Mouse (Mus musculus) MEL (cell line): Measurements from ENCODE around the gene Klk6. TPM values are rescaled to one million over a fixed set of nuclear protein-coding genes. Genes with fewer than 3 reads are reported as not detected.

Experiments used
- DNase-seq: peaks from one replicate; pipeline ENCODE4 v3.0.0; 2011; ENCODE audit warnings: low read depth, low spot score
- H3K27ac ChIP-seq: 2 replicates; pipeline ENCODE4 v1.5.1; 2012; ENCODE audit warnings: low read depth, mild to moderate bottlenecking, control low read depth, low read length, moderate library complexity; ENCODE audit not compliant: control insufficient read depth
- H3K27me3 ChIP-seq, 2 experiments: fragments of 150-350 bp in 1 of 2; sonication (generic) in 1 of 2; 2 replicates each; pipeline ENCODE4 v1.6.1; 2012; ENCODE audit warnings: low read length in 2 of 2, mild to moderate bottlenecking in 2 of 2, improper control_type of control experiment in 1 of 2, moderate library complexity in 1 of 2; ENCODE audit not compliant: insufficient read depth in 2 of 2, control insufficient read depth in 1 of 2
- H3K36me3 ChIP-seq, 2 experiments: 2 replicates each; pipeline ENCODE4 v1.6.1; 2012 to 2014; ENCODE audit warnings: low read length in 2 of 2, improper control_type of control experiment in 1 of 2, inconsistent platforms in 1 of 2, mild to moderate bottlenecking in 1 of 2; ENCODE audit not compliant: insufficient read depth in 2 of 2, control insufficient read depth in 1 of 2
- H3K4me1 ChIP-seq, 2 experiments: fragments of 150-350 bp in 1 of 2; sonication (generic) in 1 of 2; 2 replicates each; pipeline ENCODE4 v1.6.1; 2012; ENCODE audit warnings: low read length in 2 of 2, improper control_type of control experiment in 1 of 2, mild to moderate bottlenecking in 1 of 2; ENCODE audit not compliant: insufficient read depth in 2 of 2, control insufficient read depth in 1 of 2
- H3K4me3 ChIP-seq, 2 experiments: fragments of 150-350 bp in 1 of 2; sonication (generic) in 1 of 2; 2 replicates each; pipeline ENCODE4 v1.5.1; 2012; ENCODE audit warnings: low read depth in 2 of 2, low read length in 2 of 2, mild to moderate bottlenecking in 2 of 2, moderate library complexity in 2 of 2, control low read depth in 1 of 2, improper control_type of control experiment in 1 of 2; ENCODE audit not compliant: control insufficient read depth in 1 of 2, insufficient read depth in 1 of 2
- H3K79me2 ChIP-seq: 2 replicates; pipeline ENCODE4 v1.6.1; 2012; ENCODE audit warnings: mild to moderate bottlenecking, low read length, moderate library complexity; ENCODE audit not compliant: control insufficient read depth, poor library complexity, insufficient read depth
- H3K9ac ChIP-seq: 2 replicates; pipeline ENCODE4 v1.6.1; 2012; ENCODE audit warnings: low read depth, mild to moderate bottlenecking, control low read depth, low read length, moderate library complexity; ENCODE audit not compliant: control insufficient read depth, poor library complexity, severe bottlenecking
- H3K9me3 ChIP-seq: fragments of 150-350 bp; sonication (generic); replicated peaks from 2 replicates; pipeline ENCODE4 v1.6.1; 2012; ENCODE audit warnings: mild to moderate bottlenecking, low read length, improper control_type of control experiment, moderate library complexity; ENCODE audit not compliant: insufficient read depth
- BHLHE40 ChIP-seq: IDR thresholded peaks from 2 replicates; pipeline ENCODE4 v1.6.1; 2012; ENCODE audit warnings: low read depth, mild to moderate bottlenecking, inconsistent platforms, low read length, improper control_type of control experiment, borderline replicate concordance
- CTCF ChIP-seq, 3 experiments: IDR thresholded peaks in 2 of 3; conservative IDR thresholded peaks in 1 of 3; 2 replicates each; pipeline ENCODE4 v1.5.1; 2011 to 2012; ENCODE audit warnings: low read length in 3 of 3, low read depth in 2 of 3, mild to moderate bottlenecking in 2 of 3, improper control_type of control experiment in 1 of 3, inconsistent platforms in 1 of 3, mixed read lengths in 1 of 3, moderate library complexity in 1 of 3; ENCODE audit not compliant: control insufficient read depth in 1 of 3, insufficient read depth in 1 of 3, poor library complexity in 1 of 3, severe bottlenecking in 1 of 3
- E2F4 ChIP-seq: IDR thresholded peaks from 2 replicates; pipeline ENCODE4 v1.6.1; 2011; ENCODE audit warnings: low read depth, low read length, improper control_type of control experiment, borderline replicate concordance
- EP300 ChIP-seq, 2 experiments: IDR thresholded peaks; 2 replicates each; pipeline ENCODE4 v1.6.1; 2011; ENCODE audit warnings: improper control_type of control experiment in 2 of 2, low read length in 2 of 2, low read depth in 1 of 2, mild to moderate bottlenecking in 1 of 2
- ETS1 ChIP-seq: IDR thresholded peaks from 2 replicates; pipeline ENCODE4 v1.6.1; 2012; ENCODE audit warnings: low read depth, mild to moderate bottlenecking, inconsistent platforms, low read length, improper control_type of control experiment, moderate library complexity
- GABPA ChIP-seq: IDR thresholded peaks from 2 replicates; pipeline ENCODE4 v1.6.1; 2012; ENCODE audit warnings: low read depth, mild to moderate bottlenecking, inconsistent platforms, low read length, improper control_type of control experiment, moderate library complexity
- HCFC1 ChIP-seq: IDR thresholded peaks from 2 replicates; pipeline ENCODE4 v1.6.1; 2012; ENCODE audit warnings: low read depth, mild to moderate bottlenecking, inconsistent platforms, low read length, improper control_type of control experiment, moderate library complexity
- MAX ChIP-seq: IDR thresholded peaks from 2 replicates; pipeline ENCODE4 v1.6.1; 2011; ENCODE audit warnings: low read length, improper control_type of control experiment
- MAZ ChIP-seq: IDR thresholded peaks from 2 replicates; pipeline ENCODE4 v1.6.1; 2012; ENCODE audit warnings: low read depth, mild to moderate bottlenecking, inconsistent platforms, low read length, improper control_type of control experiment
- MXI1 ChIP-seq: IDR thresholded peaks from 2 replicates; pipeline ENCODE4 v1.6.1; 2011; ENCODE audit warnings: mild to moderate bottlenecking, low read depth, low read length, improper control_type of control experiment
- MYB ChIP-seq: IDR thresholded peaks from 2 replicates; pipeline ENCODE4 v1.6.1; 2011; ENCODE audit warnings: mild to moderate bottlenecking, low read depth, low read length, improper control_type of control experiment
- MYC ChIP-seq: IDR thresholded peaks from 2 replicates; pipeline ENCODE4 v1.6.1; 2011; ENCODE audit warnings: low read depth, mild to moderate bottlenecking, low read length, improper control_type of control experiment, moderate library complexity
- NELFE ChIP-seq: IDR thresholded peaks from 2 replicates; pipeline ENCODE4 v1.6.1; 2011; ENCODE audit warnings: low read depth, low read length, improper control_type of control experiment
- POLR2A ChIP-seq, 2 experiments: IDR thresholded peaks; 2 replicates each; pipeline ENCODE4 v1.6.1; 2011 to 2012; ENCODE audit warnings: low read length in 2 of 2, mild to moderate bottlenecking in 2 of 2, control low read depth in 1 of 2, improper control_type of control experiment in 1 of 2, low read depth in 1 of 2, moderate library complexity in 1 of 2; ENCODE audit not compliant: control insufficient read depth in 1 of 2, insufficient read depth in 1 of 2, poor library complexity in 1 of 2
- POLR2AphosphoS2 ChIP-seq: IDR thresholded peaks from 2 replicates; pipeline ENCODE4 v1.6.1; 2011; ENCODE audit warnings: low read length, improper control_type of control experiment
- POLR2AphosphoS5 ChIP-seq: IDR thresholded peaks from 2 replicates; pipeline ENCODE4 v1.6.1; 2012; ENCODE audit warnings: low read depth, borderline replicate concordance, mild to moderate bottlenecking, inconsistent platforms, low read length, moderate library complexity, mixed read lengths
- RAD21 ChIP-seq: IDR thresholded peaks from 2 replicates; pipeline ENCODE4 v1.6.1; 2011; ENCODE audit warnings: mild to moderate bottlenecking, low read depth, low read length, improper control_type of control experiment
- RCOR1 ChIP-seq: IDR thresholded peaks from 2 replicates; pipeline ENCODE4 v1.6.1; 2012; ENCODE audit warnings: low read depth, mild to moderate bottlenecking, inconsistent platforms, low read length, improper control_type of control experiment
- SIN3A ChIP-seq: IDR thresholded peaks from 2 replicates; pipeline ENCODE4 v1.6.1; 2012; ENCODE audit warnings: low read length, improper control_type of control experiment, inconsistent platforms
- TAL1 ChIP-seq: IDR thresholded peaks from 2 replicates; pipeline ENCODE4 v1.6.1; 2012; ENCODE audit warnings: mild to moderate bottlenecking, inconsistent platforms, low read length, moderate library complexity, mixed read lengths
- TBP ChIP-seq: IDR thresholded peaks from 2 replicates; pipeline ENCODE4 v1.8.0; 2011; ENCODE audit warnings: low read depth, low read length, improper control_type of control experiment
- UBTF ChIP-seq: IDR thresholded peaks from 2 replicates; pipeline ENCODE4 v1.6.1; 2012; ENCODE audit warnings: low read depth, mild to moderate bottlenecking, inconsistent platforms, low read length, improper control_type of control experiment, moderate library complexity, borderline replicate concordance; ENCODE audit not compliant: insufficient read depth
- USF1 ChIP-seq: IDR thresholded peaks from 2 replicates; pipeline ENCODE4 v1.6.1; 2014; ENCODE audit warnings: low read depth, mild to moderate bottlenecking, inconsistent platforms, low read length, improper control_type of control experiment, moderate library complexity
- USF2 ChIP-seq, 2 experiments: IDR thresholded peaks; 2 replicates each; pipeline ENCODE4 v1.6.1; 2011 to 2012; ENCODE audit warnings: improper control_type of control experiment in 2 of 2, low read length in 2 of 2, borderline replicate concordance in 1 of 2, inconsistent platforms in 1 of 2, low read depth in 1 of 2, mild to moderate bottlenecking in 1 of 2; ENCODE audit not compliant: insufficient read depth in 1 of 2
- ZC3H11A ChIP-seq: IDR thresholded peaks from 2 replicates; pipeline ENCODE4 v1.6.1; 2012; ENCODE audit warnings: low read depth, mild to moderate bottlenecking, inconsistent platforms, low read length, improper control_type of control experiment
- ZMIZ1 ChIP-seq: IDR thresholded peaks from 2 replicates; pipeline ENCODE4 v1.6.1; 2012; ENCODE audit warnings: low read depth, mild to moderate bottlenecking, inconsistent platforms, low read length, improper control_type of control experiment, moderate library complexity
- ZNF384 ChIP-seq: IDR thresholded peaks from 2 replicates; pipeline ENCODE4 v1.6.1; 2012; ENCODE audit warnings: low read depth, mild to moderate bottlenecking, inconsistent platforms, low read length, improper control_type of control experiment
- polyA plus RNA-seq, 2 experiments: library from polyadenylated mRNA; stranded (reverse) in 1 of 2; unstranded in 1 of 2; fragments of >175 nt in 1 of 2; fragments of >200 nt in 1 of 2; gene quantifications; 2 replicates each; pipeline versions ENCODE4 v1.2.1 to v1.2.4; 2012; ENCODE audit warnings: low replicate concordance in 2 of 2, low read depth in 1 of 2; ENCODE audit not compliant: insufficient read length in 2 of 2, insufficient read depth in 1 of 2, missing spikeins in 1 of 2
- total RNA-seq: library from RNA; depleted of rRNA; stranded (reverse); fragments of 300-350 nt; gene quantifications from 2 replicates; pipeline ENCODE4 v1.2.3, GENCODE M21; 2012

Klk6 gene
- total and polyA plus RNA-seq, 3 experiments: not detected

- H3K9me3 ChIP-seq: no peaks in the 10 kb centered on the region
- no peak overlapping the region for H3K27ac ChIP-seq
- H3K9ac ChIP-seq: no peak overlapping the region
- DNase-seq: no peak
- H3K36me3 ChIP-seq: no peaks in the 10 kb centered on the region
- no peaks in the 10 kb centered on the region for H3K79me2 ChIP-seq
- H3K27me3 ChIP-seq: no peaks in the 10 kb centered on the region
- no peak overlapping the region for H3K4me3 ChIP-seq
- TF ChIP-seq USF1 (no peak), MYC (no peak), E2F4 (no peak), RCOR1 (no peak), ZC3H11A (no peak), POLR2AphosphoS5 (no peak), MAX (no peak), TAL1 (no peak), USF2 (IDR thresholded peaks at IDR 0.05; ENCODE audit: borderline replicate concordance in 1 of 2, insufficient read depth in 1 of 2, low read depth in 1 of 2, low read length in 2 of 2) (no peak), SIN3A (no peak), EP300 (IDR thresholded peaks at IDR 0.05; ENCODE audit: low read depth in 1 of 2, low read length in 2 of 2) (no peak), RAD21 (no peak)
- H3K4me1 ChIP-seq: no peaks in the 10 kb centered on the region
These were observed 52.1 kb downstream of the Klk6 start for GRCm38 (mm10) chr7:43876444-43876843.

- DNase-seq: peak; percentile 2
- Histone ChIP-seq H3K9ac (no peak overlapping the region), H3K36me3 (no peaks in the 10 kb centered on the region), H3K4me3 (no peak overlapping the region), H3K27me3 (no peaks in the 10 kb centered on the region), H3K27ac (no peak overlapping the region), H3K4me1 (no peaks in the 10 kb centered on the region), H3K9me3 (no peaks in the 10 kb centered on the region), H3K79me2 (no peaks in the 10 kb centered on the region)
- TF ChIP-seq CTCF (IDR thresholded peaks at IDR 0.05 in 2 of 3, conservative IDR thresholded peaks at IDR 0.05 in 1 of 3; ENCODE audit: control insufficient read depth in 1 of 3, insufficient read depth in 1 of 3, low read depth in 2 of 3, low read length in 3 of 3, poor library complexity in 1 of 3, severe bottlenecking in 1 of 3): no peak
- TF ChIP-seq TAL1: no peak
- no peak for TF ChIP-seq SIN3A
- no peak for TF ChIP-seq POLR2A (IDR thresholded peaks at IDR 0.05; ENCODE audit: control insufficient read depth in 1 of 2, insufficient read depth in 1 of 2, low read depth in 1 of 2, low read length in 2 of 2, poor library complexity in 1 of 2)
- no peak for TF ChIP-seq HCFC1
- TF ChIP-seq MYB: no peak
These were observed 54.0 kb downstream of the Klk6 start for GRCm38 (mm10) chr7:43878281-43878680.

- Histone ChIP-seq H3K27ac (no peak within 1 kb of the TSS), H3K9ac (no peak within 1 kb of the TSS), H3K4me3 (no peak within 1 kb of the TSS), H3K4me1 (no peaks in the 10 kb centered on the region), H3K36me3 (no peaks in the 10 kb centered on the region), H3K79me2 (no peaks in the 10 kb centered on the region), H3K27me3 (no peaks in the 10 kb centered on the region), H3K9me3 (no peaks in the 10 kb centered on the region)
- no peak for DNase-seq
- TF ChIP-seq ZMIZ1 (no peak), CTCF (IDR thresholded peaks at IDR 0.05 in 2 of 3, conservative IDR thresholded peaks at IDR 0.05 in 1 of 3; ENCODE audit: control insufficient read depth in 1 of 3, insufficient read depth in 1 of 3, low read depth in 2 of 3, low read length in 3 of 3, poor library complexity in 1 of 3, severe bottlenecking in 1 of 3) (no peak), POLR2A (IDR thresholded peaks at IDR 0.05; ENCODE audit: control insufficient read depth in 1 of 2, insufficient read depth in 1 of 2, low read depth in 1 of 2, low read length in 2 of 2, poor library complexity in 1 of 2) (no peak), MXI1 (no peak), SIN3A (no peak), MAZ (no peak), ZNF384 (no peak), NELFE (no peak), UBTF (no peak), GABPA (no peak), TBP (no peak), POLR2AphosphoS2 (no peak), USF2 (IDR thresholded peaks at IDR 0.05; ENCODE audit: borderline replicate concordance in 1 of 2, insufficient read depth in 1 of 2, low read depth in 1 of 2, low read length in 2 of 2) (no peak), BHLHE40 (no peak), ETS1 (no peak)
These were observed 56.6 kb downstream of the Klk6 start, which contains the start of gene Klk4 for GRCm38 (mm10) chr7:43880912-43881311. Gene Klk4 (plus strand): TSS chr7:43881160.
